Mouse (Mus musculus): ENCODE measurements around the gene Rtkn2. TPM values are rescaled to one million over a fixed set of nuclear protein-coding genes. Genes with fewer than 3 reads are reported as not detected.

Rtkn2 gene
- polyA plus RNA-seq, 1 experiment from 2014 or later: 13.8 TPM

GRCm38 (mm10) chr10:68078708-68079107 is 99.3 kb downstream of the Rtkn2 start:
- Histone ChIP-seq H3K27me3 (ENCODE audit: control insufficient read depth, insufficient read depth, low read length) (no peaks in the 10 kb centered on the region), H3K36me3 (ENCODE audit: control insufficient read depth, insufficient read depth, low read length) (no peaks in the 10 kb centered on the region), H3K4me3 (ENCODE audit: low read depth, low read length) (no peak overlapping the region), H3K4me1 (ENCODE audit: control insufficient read depth, insufficient read depth, low read length) (no peaks in the 10 kb centered on the region), H3K27ac (replicated peaks; ENCODE audit: low read depth, low read length) (no peak overlapping the region), H3K4me2 (ENCODE audit: low read depth, severe bottlenecking) (no peak overlapping the region), H3K9ac (ENCODE audit: low read length) (no peak overlapping the region), H3K9me3 (ENCODE audit: control insufficient read depth, low read length) (no peaks in the 10 kb centered on the region)
- ATAC-seq (ENCODE audit: insufficient number of reproducible peaks, low FRiP score, low TSS enrichment, low read depth) (no peak), DNase-seq (ENCODE audit: low spot score) (no peak)
- 89% methylated on average over 3 of the region's 3 CpGs for WGBS

- Histone ChIP-seq H3K4me2 (ENCODE audit: low read depth, severe bottlenecking) (no peak overlapping the region), H3K27me3 (ENCODE audit: control insufficient read depth, insufficient read depth, low read length) (no peaks in the 10 kb centered on the region), H3K4me3 (ENCODE audit: low read depth, low read length) (no peak overlapping the region), H3K27ac (replicated peaks; ENCODE audit: low read depth, low read length) (no peak overlapping the region), H3K4me1 (ENCODE audit: control insufficient read depth, insufficient read depth, low read length) (no peaks in the 10 kb centered on the region), H3K9me3 (ENCODE audit: control insufficient read depth, low read length) (no peaks in the 10 kb centered on the region), H3K9ac (ENCODE audit: low read length) (no peak overlapping the region), H3K36me3 (ENCODE audit: control insufficient read depth, insufficient read depth, low read length) (no peaks in the 10 kb centered on the region)
- WGBS: 84% methylated on average over 10 of the region's 10 CpGs
- DNase-seq (ENCODE audit: low spot score) (no peak), ATAC-seq (ENCODE audit: insufficient number of reproducible peaks, low FRiP score, low TSS enrichment, low read depth) (no peak)
Observed at GRCm38 (mm10) chr10:68079910-68080670, 100.7 kb downstream of the Rtkn2 start.

- Histone ChIP-seq H3K9me3 (ENCODE audit: control insufficient read depth, low read length) (no peaks in the 10 kb centered on the region), H3K27ac (replicated peaks; ENCODE audit: low read depth, low read length) (no peak overlapping the region), H3K27me3 (ENCODE audit: control insufficient read depth, insufficient read depth, low read length) (no peaks in the 10 kb centered on the region), H3K4me1 (ENCODE audit: control insufficient read depth, insufficient read depth, low read length) (no peaks in the 10 kb centered on the region; the same call in 1 of the 2 replicates), H3K4me3 (ENCODE audit: low read depth, low read length) (no peak overlapping the region), H3K36me3 (ENCODE audit: control insufficient read depth, insufficient read depth, low read length) (no peaks in the 10 kb centered on the region), H3K4me2 (ENCODE audit: low read depth, severe bottlenecking) (no peak overlapping the region), H3K9ac (ENCODE audit: low read length) (no peak overlapping the region)
- 77% methylated on average over 6 of the region's 6 CpGs for WGBS
- no peak for DNase-seq (ENCODE audit: low spot score)
- no peak for ATAC-seq (ENCODE audit: insufficient number of reproducible peaks, low FRiP score, low TSS enrichment, low read depth)
Observed at GRCm38 (mm10) chr10:68081712-68082111, 102.3 kb downstream of the Rtkn2 start.

GRCm38 (mm10) chr10:68085574-68085973 is 106.2 kb downstream of the Rtkn2 start:
- no peaks in the 10 kb centered on the region for H3K9me3 ChIP-seq (ENCODE audit: control insufficient read depth, low read length)
- no peak overlapping the region for H3K4me2 ChIP-seq (ENCODE audit: low read depth, severe bottlenecking)
- 77% methylated on average over 4 of the region's 4 CpGs for whole genome bisulfite sequencing
- no peak overlapping the region for H3K9ac ChIP-seq (ENCODE audit: low read length)
- ATAC-seq (ENCODE audit: insufficient number of reproducible peaks, low FRiP score, low TSS enrichment, low read depth): no peak
- no peaks in the 10 kb centered on the region for H3K27me3 ChIP-seq (ENCODE audit: control insufficient read depth, insufficient read depth, low read length)
- no peak for DNase-seq (ENCODE audit: low spot score)
- no peak overlapping the region for H3K27ac ChIP-seq (replicated peaks; ENCODE audit: low read depth, low read length)
- no peaks in the 10 kb centered on the region; the same call in 1 of the 2 replicates for H3K4me1 ChIP-seq (ENCODE audit: control insufficient read depth, insufficient read depth, low read length)
- no peaks in the 10 kb centered on the region for H3K36me3 ChIP-seq (ENCODE audit: control insufficient read depth, insufficient read depth, low read length)
- H3K4me3 ChIP-seq (ENCODE audit: low read depth, low read length): no peak overlapping the region

- Histone ChIP-seq H3K4me1 (ENCODE audit: control insufficient read depth, insufficient read depth, low read length) (no peaks in the 10 kb centered on the region; the same call in 1 of the 2 replicates), H3K4me2 (ENCODE audit: low read depth, severe bottlenecking) (no peak overlapping the region), H3K9me3 (ENCODE audit: control insufficient read depth, low read length) (no peaks in the 10 kb centered on the region), H3K36me3 (ENCODE audit: control insufficient read depth, insufficient read depth, low read length) (no peaks in the 10 kb centered on the region), H3K27me3 (ENCODE audit: control insufficient read depth, insufficient read depth, low read length) (no peaks in the 10 kb centered on the region), H3K9ac (ENCODE audit: low read length) (no peak overlapping the region), H3K27ac (replicated peaks; ENCODE audit: low read depth, low read length) (no peak overlapping the region), H3K4me3 (ENCODE audit: low read depth, low read length) (no peak overlapping the region)
- 59% methylated on average over 4 of the region's 4 CpGs for whole genome bisulfite sequencing
- ATAC-seq (ENCODE audit: insufficient number of reproducible peaks, low FRiP score, low TSS enrichment, low read depth): no peak
- DNase-seq (ENCODE audit: low spot score): no peak
Observed at GRCm38 (mm10) chr10:68086973-68087372, 107.6 kb downstream of the Rtkn2 start.

GRCm38 (mm10) chr10:68087722-68088121 is 108.4 kb downstream of the Rtkn2 start:
- Histone ChIP-seq H3K4me3 (ENCODE audit: low read depth, low read length) (no peak overlapping the region), H3K27ac (replicated peaks; ENCODE audit: low read depth, low read length) (no peak overlapping the region), H3K9ac (ENCODE audit: low read length) (no peak overlapping the region), H3K4me1 (ENCODE audit: control insufficient read depth, insufficient read depth, low read length) (no peaks in the 10 kb centered on the region; the same call in 1 of the 2 replicates), H3K4me2 (ENCODE audit: low read depth, severe bottlenecking) (no peak overlapping the region), H3K36me3 (ENCODE audit: control insufficient read depth, insufficient read depth, low read length) (no peaks in the 10 kb centered on the region), H3K27me3 (ENCODE audit: control insufficient read depth, insufficient read depth, low read length) (no peaks in the 10 kb centered on the region), H3K9me3 (ENCODE audit: control insufficient read depth, low read length) (no peaks in the 10 kb centered on the region)
- 84% methylated on average over 3 of the region's 3 CpGs for WGBS
- no peak for DNase-seq (ENCODE audit: low spot score)
- ATAC-seq (ENCODE audit: insufficient number of reproducible peaks, low FRiP score, low TSS enrichment, low read depth): no peak

DNA sequence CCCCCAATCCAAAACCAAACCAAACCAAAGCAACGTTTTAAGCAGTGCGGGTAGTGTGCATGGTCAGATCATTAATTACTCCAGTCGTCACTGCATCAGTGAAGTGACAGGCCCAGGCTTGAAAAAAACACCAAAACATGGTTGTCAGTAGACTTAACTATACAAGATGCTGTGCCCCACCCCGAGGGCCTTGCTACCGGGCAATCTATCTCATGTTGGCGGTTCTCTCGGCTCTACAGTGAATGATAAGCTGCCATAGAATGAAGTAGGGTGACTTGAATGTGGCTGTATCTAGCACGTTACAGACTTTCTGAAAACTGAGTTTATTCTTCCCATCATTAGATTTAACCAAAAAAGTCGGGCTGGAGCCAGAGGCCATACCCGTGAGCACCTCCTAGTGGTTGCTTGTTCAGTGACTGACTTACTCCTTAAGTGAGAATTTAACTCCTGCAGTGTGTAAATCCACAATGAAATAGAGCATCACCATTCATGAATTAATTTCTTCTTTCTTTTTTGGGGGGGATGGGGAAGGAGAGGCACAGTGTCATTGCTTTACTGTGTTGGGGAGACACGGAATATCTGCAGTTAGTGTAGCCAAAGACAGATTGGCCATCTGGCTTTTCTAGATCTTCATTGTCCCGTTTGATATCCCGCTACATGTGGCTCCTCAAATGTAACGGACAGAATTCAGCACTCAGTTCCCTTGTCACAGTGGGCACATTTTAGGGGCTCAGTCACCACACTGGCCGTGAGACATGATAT is 110.2 kb downstream of the Rtkn2 start:
- 68% methylated on average over 15 of the region's 15 CpGs for WGBS
- Histone ChIP-seq H3K4me2 (ENCODE audit: low read depth, severe bottlenecking) (no peak overlapping the region), H3K4me1 (ENCODE audit: control insufficient read depth, insufficient read depth, low read length) (no peaks in the 10 kb centered on the region; the same call in 1 of the 2 replicates), H3K36me3 (ENCODE audit: control insufficient read depth, insufficient read depth, low read length) (no peaks in the 10 kb centered on the region), H3K27ac (replicated peaks; ENCODE audit: low read depth, low read length) (no peak overlapping the region), H3K9me3 (ENCODE audit: control insufficient read depth, low read length) (no peaks in the 10 kb centered on the region), H3K4me3 (ENCODE audit: low read depth, low read length) (no peak overlapping the region), H3K27me3 (ENCODE audit: control insufficient read depth, insufficient read depth, low read length) (no peaks in the 10 kb centered on the region), H3K9ac (ENCODE audit: low read length) (no peak overlapping the region)
- peak; percentile 47 for DNase-seq (ENCODE audit: low spot score)
- ATAC-seq (ENCODE audit: insufficient number of reproducible peaks, low FRiP score, low TSS enrichment, low read depth): no peak

- H3K4me1 ChIP-seq (ENCODE audit: control insufficient read depth, insufficient read depth, low read length): no peaks in the 10 kb centered on the region; the same call in 1 of the 2 replicates
- no peak overlapping the region for H3K4me3 ChIP-seq (ENCODE audit: low read depth, low read length)
- H3K36me3 ChIP-seq (ENCODE audit: control insufficient read depth, insufficient read depth, low read length): no peaks in the 10 kb centered on the region
- no peak overlapping the region for H3K9ac ChIP-seq (ENCODE audit: low read length)
- 83% methylated on average over 4 of the region's 4 CpGs for WGBS
- no peak for DNase-seq (ENCODE audit: low spot score)
- no peaks in the 10 kb centered on the region for H3K27me3 ChIP-seq (ENCODE audit: control insufficient read depth, insufficient read depth, low read length)
- no peak overlapping the region for H3K4me2 ChIP-seq (ENCODE audit: low read depth, severe bottlenecking)
- no peaks in the 10 kb centered on the region for H3K9me3 ChIP-seq (ENCODE audit: control insufficient read depth, low read length)
- H3K27ac ChIP-seq (replicated peaks; ENCODE audit: low read depth, low read length): no peak overlapping the region
- ATAC-seq (ENCODE audit: insufficient number of reproducible peaks, low FRiP score, low TSS enrichment, low read depth): no peak
Observed at GRCm38 (mm10) chr10:68090197-68090535, 110.8 kb downstream of the Rtkn2 start.

Data from limb, embryonic 11.5 days (tissue).